Mouse (Mus musculus) heart, embryonic 12.5 days (tissue): Measurements from ENCODE around the gene Ppp1r10. TPM values are rescaled to one million over a fixed set of nuclear protein-coding genes. Genes with fewer than 3 reads are reported as not detected.

Source experiments
- ATAC-seq: fragments of 200-750 bp; cut with Nextera tagmentation; 2 replicates; pipeline ENCODE4 v1.8.0; 2017; ENCODE audit warnings: moderate TSS enrichment, moderate library complexity; ENCODE audit not compliant: insufficient number of reproducible peaks, low FRiP score
- H3K27ac ChIP-seq: fragments of 300-500 bp; sonication (generic); 2 replicates; pipeline ENCODE4 v1.5.1; 2016; ENCODE audit warnings: mild to moderate bottlenecking, moderate library complexity; ENCODE audit not compliant: poor library complexity, severe bottlenecking
- H3K27me3 ChIP-seq: fragments of 300-500 bp; sonication (generic); replicated peaks from 2 replicates; pipeline ENCODE4 v1.6.1; 2016; ENCODE audit warnings: mild to moderate bottlenecking, moderate library complexity
- H3K36me3 ChIP-seq: fragments of 300-500 bp; sonication (generic); 2 replicates; pipeline ENCODE4 v1.6.1; 2016; ENCODE audit warnings: mild to moderate bottlenecking, moderate library complexity
- H3K4me1 ChIP-seq: fragments of 300-500 bp; sonication (generic); replicated peaks from 2 replicates; pipeline ENCODE4 v1.6.1; 2016; ENCODE audit warnings: mild to moderate bottlenecking
- H3K4me2 ChIP-seq: fragments of 300-500 bp; sonication (generic); 2 replicates; pipeline ENCODE4 v1.6.1; 2016; ENCODE audit warnings: mild to moderate bottlenecking, moderate library complexity
- H3K4me3 ChIP-seq: fragments of 300-500 bp; sonication (generic); 2 replicates; pipeline ENCODE4 v1.5.1; 2016; ENCODE audit warnings: mild to moderate bottlenecking
- H3K9ac ChIP-seq: fragments of 300-500 bp; sonication (generic); 2 replicates; pipeline ENCODE4 v1.6.1; 2016; ENCODE audit warnings: mild to moderate bottlenecking, moderate library complexity
- H3K9me3 ChIP-seq: fragments of 300-500 bp; sonication (generic); replicated peaks from 2 replicates; pipeline ENCODE4 v1.6.1; 2016; ENCODE audit warnings: mild to moderate bottlenecking, moderate library complexity
- WGBS: fragments of 180-500 bp; shearing (Covaris S2); methylation state at CpG from one replicate; pipeline ENCODE4 v1.1.7; 2016; 5-methylcytosine and 5-hydroxymethylcytosine counted together
- polyA plus RNA-seq: library from polyadenylated mRNA; unstranded; fragments of >200 nt; fragmentation: Nextera tagmentation; extraction: Ambion mirVana; gene quantifications from 2 replicates; pipeline ENCODE4 v1.2.1, GENCODE M21; 2016

Gene Ppp1r10
- polyA plus RNA-seq = 35.8 and 39.6 TPM in 2 replicates

DNA sequence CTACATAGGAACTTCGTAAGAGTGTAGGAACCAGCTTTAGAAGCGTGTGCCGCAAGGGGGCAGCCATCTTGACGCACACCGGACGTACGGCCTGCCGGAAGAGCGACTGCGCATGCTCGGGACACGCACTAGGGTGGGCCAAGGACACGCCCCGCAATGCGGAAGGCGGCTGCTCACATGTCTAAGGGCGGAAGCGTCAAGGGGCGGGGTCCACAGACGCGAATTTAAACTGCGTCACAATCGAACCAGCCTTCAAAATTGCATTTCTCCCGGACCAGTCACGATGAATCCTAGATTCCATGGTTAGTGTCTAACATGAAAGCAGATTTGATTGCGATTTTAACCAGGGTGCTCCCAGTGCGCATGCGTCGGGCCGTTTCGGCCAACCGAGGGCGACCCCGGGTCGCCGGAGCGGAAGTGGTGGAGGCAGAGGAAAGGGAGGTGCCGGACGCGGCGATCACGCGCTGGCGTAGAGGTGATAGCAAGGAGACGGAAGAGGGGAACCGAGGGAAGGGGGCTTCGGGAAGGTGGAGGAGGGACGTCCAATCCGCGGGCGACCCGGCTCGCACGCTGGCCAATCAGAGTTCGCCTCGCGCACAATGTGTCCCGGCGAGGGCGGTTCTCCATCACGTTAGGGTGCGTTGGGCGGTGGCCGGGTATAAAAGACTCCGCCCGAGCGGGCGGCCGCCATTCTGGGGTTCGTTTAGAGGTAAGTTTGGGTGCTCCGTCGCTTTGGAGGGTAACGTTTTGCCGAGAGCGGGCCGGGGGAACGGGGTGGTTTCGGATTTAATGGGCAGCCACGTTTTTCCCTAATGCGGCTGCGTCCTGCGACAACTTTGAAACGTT, at the start of gene Ppp1r10, which contains the start of gene Mrps18b:
Ppp1r10 (plus strand) TSS at position 138 of the 846 bp plus-strand sequence.
Mrps18b (minus strand) TSS at position 93 of the 846 bp plus-strand sequence.
- peaks cover 30% of the 10 kb centered on the region for H3K4me1 ChIP-seq
- WGBS = under 1% methylated on average over 83 of the region's 83 CpGs
- peaks cover 35% of the 10 kb centered on the region for H3K36me3 ChIP-seq
- no peaks in the 10 kb centered on the region for H3K27me3 ChIP-seq
- peak within 1 kb of the TSS; percentile 99 for H3K9ac ChIP-seq
- ATAC-seq = peak; percentile 96
- H3K27ac ChIP-seq = peak within 1 kb of the TSS; percentile 97
- H3K4me3 ChIP-seq = peak within 1 kb of the TSS; percentile 79
- H3K9me3 ChIP-seq = no peaks in the 10 kb centered on the region
- peak within 1 kb of the TSS; percentile 96 for H3K4me2 ChIP-seq

DNA sequence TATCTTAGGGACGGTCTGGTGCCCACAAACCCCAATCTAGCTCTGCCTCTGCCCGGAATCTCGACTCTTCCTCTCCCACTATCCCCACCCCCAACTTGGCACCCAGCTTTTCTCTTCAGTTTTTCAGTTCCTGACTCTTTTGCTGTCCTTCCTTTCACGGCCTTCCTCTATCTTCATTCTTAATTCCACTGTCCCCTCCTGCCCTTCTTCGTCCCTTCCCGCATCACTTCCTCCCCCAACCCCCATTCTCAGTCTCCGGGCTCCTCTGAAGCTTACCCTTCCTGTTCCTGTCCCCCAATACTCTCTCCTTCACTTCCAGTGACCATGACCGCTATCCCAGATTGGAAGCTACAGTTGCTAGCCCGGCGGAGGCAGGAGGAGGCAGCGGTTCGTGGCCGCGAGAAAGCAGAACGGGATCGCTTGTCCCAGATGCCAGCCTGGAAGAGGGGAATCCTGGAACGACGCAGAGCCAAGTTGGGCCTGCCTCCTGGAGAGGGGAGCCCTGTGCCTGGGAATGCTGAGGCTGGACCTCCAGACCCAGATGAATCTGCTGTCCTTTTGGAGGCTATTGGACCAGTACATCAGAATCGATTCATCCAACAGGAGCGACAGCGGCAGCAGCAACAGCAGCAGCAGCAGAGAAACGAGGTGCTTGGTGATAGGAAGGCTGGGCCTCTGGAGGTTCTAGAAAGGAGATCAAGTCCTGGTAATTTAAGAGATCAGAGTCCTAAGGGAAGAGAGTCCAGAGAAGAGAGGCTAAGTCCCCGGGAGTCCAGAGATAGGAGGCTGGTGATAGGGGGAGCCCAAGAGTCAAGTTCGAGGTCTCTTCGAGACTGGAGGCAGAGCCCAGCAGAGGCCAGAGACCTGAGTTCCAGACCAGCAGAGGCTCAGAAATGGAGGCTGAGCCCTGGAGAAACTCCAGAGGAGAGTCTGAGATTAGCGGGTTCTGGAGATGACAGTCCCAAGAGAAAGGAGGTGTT, 49.0 kb upstream of the Ppp1r10 start:
- no peak for ATAC-seq
- peak overlapping the region; percentile 78 for H3K4me3 ChIP-seq
- H3K9me3 ChIP-seq = no peaks in the 10 kb centered on the region; the same call in 1 of the 2 replicates
- H3K27me3 ChIP-seq = no peaks in the 10 kb centered on the region
- peaks cover 11% of the 10 kb centered on the region for H3K36me3 ChIP-seq
- peak overlapping the region; percentile 94 for H3K4me2 ChIP-seq
- WGBS = 6% methylated on average over 26 of the region's 26 CpGs
- peak overlapping the region; percentile 96 for H3K27ac ChIP-seq
- peaks cover 59% of the 10 kb centered on the region for H3K4me1 ChIP-seq
- H3K9ac ChIP-seq = peak overlapping the region; percentile 91

DNA sequence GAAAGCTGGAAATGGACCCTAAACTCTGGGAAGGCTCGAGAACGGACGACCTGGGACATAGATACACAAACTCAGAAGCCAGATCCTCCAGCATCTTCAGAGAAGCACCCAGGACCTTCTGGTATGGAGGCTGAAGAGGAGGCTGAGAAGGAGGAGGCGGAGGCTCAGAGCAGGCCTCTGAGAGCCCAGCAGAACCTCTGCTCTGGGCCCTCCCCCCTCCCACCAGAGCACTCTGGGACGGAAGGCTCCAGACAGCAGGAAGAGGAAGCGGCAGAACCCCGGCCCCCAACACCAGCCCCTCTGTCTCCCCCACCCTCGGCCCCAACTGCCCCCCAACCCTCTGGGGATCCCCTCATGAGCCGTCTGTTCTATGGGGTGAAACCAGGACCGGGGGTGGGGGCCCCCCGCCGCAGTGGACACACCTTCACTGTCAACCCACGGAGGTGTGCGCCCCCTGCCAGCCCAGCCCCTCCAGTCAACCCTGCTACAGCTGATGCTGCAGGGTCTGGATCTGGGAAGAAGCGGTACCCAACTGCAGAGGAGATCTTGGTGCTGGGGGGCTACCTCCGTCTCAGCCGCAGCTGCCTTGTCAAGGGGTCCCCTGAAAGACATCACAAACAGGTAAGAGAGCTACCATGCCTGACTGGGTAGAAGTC, 47.9 kb upstream of the Ppp1r10 start:
- peaks cover 19% of the 10 kb centered on the region for H3K36me3 ChIP-seq
- H3K27me3 ChIP-seq = no peaks in the 10 kb centered on the region
- ATAC-seq = no peak
- H3K9me3 ChIP-seq = no peaks in the 10 kb centered on the region; the same call in 1 of the 2 replicates
- H3K4me1 ChIP-seq = peaks cover 64% of the 10 kb centered on the region
- peak overlapping the region; percentile 96 for H3K27ac ChIP-seq
- WGBS = 23% methylated on average over 16 of the region's 17 CpGs
- H3K9ac ChIP-seq = peak overlapping the region; percentile 91
- peak overlapping the region; percentile 94 for H3K4me2 ChIP-seq
- H3K4me3 ChIP-seq = peak overlapping the region; percentile 78

DNA sequence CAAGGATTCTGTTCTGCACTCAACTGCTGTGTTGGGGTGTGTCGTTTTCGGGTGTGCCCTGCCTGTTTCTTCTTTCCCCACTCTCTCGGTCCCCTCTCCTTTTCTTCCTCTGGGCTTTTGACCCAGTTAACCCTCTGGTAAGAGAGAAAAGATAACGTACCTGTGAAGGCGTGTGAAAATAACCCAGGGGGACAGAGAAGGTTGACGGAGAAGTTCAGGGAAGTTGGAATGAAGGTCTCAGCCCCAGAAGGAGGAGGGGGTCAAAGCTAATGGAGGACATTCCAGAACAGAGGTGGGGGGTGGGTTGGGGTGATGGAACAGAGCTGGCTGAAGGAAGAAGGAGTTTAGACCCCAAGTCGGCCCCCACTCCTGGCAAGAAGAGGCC, 47.3 kb upstream of the Ppp1r10 start:
- Histone ChIP-seq H3K4me1 (peaks cover 68% of the 10 kb centered on the region), H3K4me2 (peak overlapping the region; percentile 94), H3K27me3 (no peaks in the 10 kb centered on the region), H3K4me3 (peak overlapping the region; percentile 78), H3K9ac (peak overlapping the region; percentile 91), H3K9me3 (no peaks in the 10 kb centered on the region; the same call in 1 of the 2 replicates), H3K36me3 (peaks cover 20% of the 10 kb centered on the region), H3K27ac (peak overlapping the region; percentile 96)
- ATAC-seq = no peak
- WGBS = 3% methylated on average over 7 of the region's 7 CpGs

DNA sequence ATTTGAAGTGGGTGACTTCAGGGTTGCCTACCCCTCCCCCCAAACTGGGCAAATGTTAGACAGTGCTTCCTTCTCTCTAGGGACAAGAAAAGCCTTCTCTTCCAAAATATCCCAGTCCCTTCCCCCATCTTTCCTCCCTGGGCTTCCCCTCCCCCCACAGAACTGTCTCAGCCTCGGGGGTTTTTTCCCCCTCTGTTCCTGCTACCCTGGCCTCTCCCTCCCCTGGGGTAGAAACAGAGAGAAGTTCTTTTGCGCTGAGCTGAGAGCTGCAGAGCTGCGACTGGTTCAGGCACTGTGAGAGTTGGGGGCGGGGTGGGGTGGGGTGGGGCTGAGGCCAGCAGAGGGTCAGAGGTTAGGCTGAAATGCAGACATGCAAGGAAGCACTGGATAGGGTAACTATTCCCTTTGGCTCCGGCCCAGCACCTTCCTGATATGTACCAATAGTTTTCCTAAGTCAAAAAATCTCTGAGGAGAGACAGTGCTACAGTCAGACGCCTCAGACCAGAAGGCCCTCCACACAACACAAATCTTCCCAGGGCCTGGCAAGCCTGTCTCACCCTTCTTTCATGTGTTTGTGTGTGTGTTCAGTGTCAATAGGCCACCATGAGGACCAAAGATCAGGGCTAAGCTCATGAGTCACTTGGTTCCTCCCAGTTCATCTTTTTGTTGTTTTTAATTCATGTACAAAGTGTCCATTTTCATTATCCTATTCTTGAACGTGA, 46.7 kb upstream of the Ppp1r10 start:
- peak overlapping the region; percentile 78 for H3K4me3 ChIP-seq
- peak overlapping the region; percentile 94 for H3K4me2 ChIP-seq
- peaks cover 66% of the 10 kb centered on the region for H3K4me1 ChIP-seq
- no peaks in the 10 kb centered on the region; the same call in 1 of the 2 replicates for H3K9me3 ChIP-seq
- ATAC-seq = peak; percentile 18; the same call in 1 of the 2 replicates
- H3K27ac ChIP-seq = peak overlapping the region; percentile 96
- H3K36me3 ChIP-seq = peaks cover 26% of the 10 kb centered on the region
- no peaks in the 10 kb centered on the region for H3K27me3 ChIP-seq
- 4% methylated on average over 7 of the region's 7 CpGs for WGBS
- peak overlapping the region; percentile 91 for H3K9ac ChIP-seq

DNA sequence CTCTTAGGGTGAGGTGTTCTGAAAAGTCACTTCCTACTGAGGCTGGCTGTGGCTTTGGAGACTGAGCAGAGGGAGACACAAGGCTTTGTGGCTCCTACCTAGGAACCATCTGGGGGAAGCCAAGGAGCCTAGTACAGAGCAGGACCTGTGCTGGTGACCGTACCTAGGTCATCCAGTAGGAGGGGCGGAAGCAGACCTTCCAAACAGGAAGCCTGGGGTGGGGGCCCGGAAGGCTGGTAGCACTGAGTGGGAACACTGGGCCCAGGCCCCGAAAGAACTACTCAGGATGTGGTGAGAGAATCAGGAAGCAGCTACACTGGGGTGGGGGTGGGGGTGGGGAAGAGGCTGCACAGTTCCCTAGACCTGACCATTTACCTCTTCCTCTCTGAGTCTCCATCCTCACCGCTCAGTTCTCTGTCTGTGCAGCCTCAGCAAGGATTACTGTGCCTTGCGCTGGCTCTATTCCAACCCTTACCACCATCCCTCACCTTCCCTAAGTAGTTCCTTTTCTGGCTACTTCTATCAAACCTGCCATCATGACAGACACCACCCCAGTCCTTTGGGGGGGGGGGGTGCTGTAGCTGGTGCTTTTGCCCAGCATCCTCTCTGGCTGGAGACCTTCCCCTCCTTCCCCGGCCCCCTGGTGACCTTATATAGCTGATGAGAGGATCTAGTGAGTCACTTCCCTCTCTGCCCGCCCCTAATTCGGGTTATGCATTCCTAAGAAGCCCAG, 45.9 kb upstream of the Ppp1r10 start:
- Histone ChIP-seq H3K27me3 (no peaks in the 10 kb centered on the region), H3K9me3 (no peaks in the 10 kb centered on the region; the same call in 1 of the 2 replicates), H3K27ac (peak overlapping the region; percentile 96), H3K4me2 (peak overlapping the region; percentile 94), H3K4me1 (peaks cover 58% of the 10 kb centered on the region), H3K36me3 (peaks cover 34% of the 10 kb centered on the region), H3K4me3 (peak overlapping the region; percentile 78), H3K9ac (peak overlapping the region; percentile 91)
- ATAC-seq = peak; percentile 19; the same call in 1 of the 2 replicates
- 34% methylated on average over 9 of the region's 9 CpGs for WGBS

DNA sequence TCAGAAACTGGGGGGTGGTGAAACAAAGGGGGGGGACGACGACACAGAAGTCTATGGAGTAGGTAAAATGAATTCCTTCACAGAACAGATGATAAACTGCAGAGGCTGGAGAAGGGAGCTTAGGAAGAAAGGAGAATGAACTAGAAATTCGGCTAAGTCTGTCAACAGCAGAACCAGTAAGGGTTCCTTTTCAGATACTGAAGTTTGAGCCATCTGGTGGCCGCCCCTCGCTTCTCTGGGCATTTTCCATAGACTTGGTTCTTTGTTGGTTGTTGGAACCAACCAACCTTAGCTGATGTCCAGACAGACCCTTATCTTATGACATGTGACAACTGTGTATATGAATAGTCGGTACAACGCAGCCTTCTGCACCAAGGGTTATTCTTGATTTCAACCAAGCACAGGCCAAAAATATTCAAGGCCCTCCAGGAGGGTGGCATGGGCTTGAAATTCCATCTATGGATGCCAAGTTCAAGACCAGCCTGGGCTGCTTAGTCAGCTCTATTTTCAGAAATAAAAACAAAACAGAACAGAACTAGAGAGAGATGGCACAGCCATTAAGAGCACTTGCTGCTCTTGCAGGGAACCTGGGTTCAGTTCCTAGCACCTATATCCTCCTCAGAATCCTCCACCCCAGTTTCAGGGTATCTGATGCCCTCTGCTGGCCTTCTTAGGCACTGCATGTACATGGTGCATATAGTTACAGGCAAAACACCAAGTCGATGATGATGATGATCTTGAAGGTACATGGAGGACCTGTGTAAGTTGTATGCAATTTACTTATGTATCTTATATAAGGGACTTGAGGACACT, 45.1 kb upstream of the Ppp1r10 start:
- Histone ChIP-seq H3K4me1 (peaks cover 58% of the 10 kb centered on the region), H3K9me3 (no peaks in the 10 kb centered on the region; the same call in 1 of the 2 replicates), H3K4me2 (peak overlapping the region; percentile 94), H3K36me3 (peaks cover 39% of the 10 kb centered on the region), H3K9ac (peak overlapping the region; percentile 91), H3K4me3 (peak overlapping the region; percentile 78), H3K27ac (peak overlapping the region; percentile 96), H3K27me3 (no peaks in the 10 kb centered on the region)
- ATAC-seq = no peak
- WGBS = 55% methylated on average over 8 of the region's 8 CpGs

DNA sequence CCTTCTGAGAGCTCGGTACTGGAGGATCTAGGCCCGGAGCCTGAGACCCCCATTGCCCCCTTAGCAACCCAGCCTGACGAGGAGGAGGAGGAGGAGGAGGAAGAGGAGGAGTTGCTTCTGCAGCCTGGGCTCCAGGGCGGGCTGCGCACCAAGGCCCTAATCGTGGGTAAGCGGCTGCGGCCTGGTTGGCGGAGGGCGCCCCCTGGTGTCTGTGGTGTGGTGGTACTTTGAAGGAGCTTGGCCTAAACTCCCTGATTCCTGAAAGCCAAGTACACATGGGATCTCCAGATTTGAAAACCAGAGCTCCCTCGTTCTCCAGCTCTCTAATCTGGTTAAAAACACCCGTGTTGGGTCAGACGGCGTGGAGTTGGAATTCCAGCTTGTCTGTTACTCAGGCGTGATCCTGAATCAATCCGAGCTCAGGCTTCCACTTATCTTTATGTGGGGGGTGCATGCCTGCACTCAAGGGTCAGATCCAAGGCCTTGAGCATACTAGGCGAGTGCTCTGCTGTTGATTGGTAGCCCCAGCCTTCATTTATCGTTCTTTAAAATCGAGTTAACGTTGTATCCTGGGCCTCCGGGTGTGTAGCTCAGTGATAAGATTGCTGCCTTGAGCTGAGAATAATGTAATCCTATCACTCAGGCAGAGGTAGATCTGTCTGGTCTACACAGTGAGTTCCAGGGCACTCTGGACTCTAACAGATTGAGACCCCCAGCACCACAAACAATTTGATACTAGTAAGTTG, 42.3 kb upstream of the Ppp1r10 start:
- ATAC-seq = no peak
- no peaks in the 10 kb centered on the region; the same call in 1 of the 2 replicates for H3K9me3 ChIP-seq

More for the DNA sequence above, 42.3 kb upstream of the Ppp1r10 start:
- 22% methylated on average over 21 of the region's 21 CpGs for WGBS
- Histone ChIP-seq H3K4me3 (peak overlapping the region; percentile 14), H3K4me2 (peak overlapping the region; percentile 33), H3K27me3 (no peaks in the 10 kb centered on the region), H3K9ac (peak overlapping the region; percentile 44), H3K36me3 (peaks cover 45% of the 10 kb centered on the region), H3K4me1 (peaks cover 38% of the 10 kb centered on the region), H3K27ac (0 out of 2 replicates have a peak overlapping the region, but pooled peaks have one; percentile 26)
